Comparison of ENCODE assay signal across 8 mouse cellular contexts in genomic region chr7:75370595-75371519, GRCm38 (mm10).
A peak's percentile ranks its signal among the peaks of the same experiment; 100 is the strongest.
DNase-seq lines count a peak whose midpoint lies in the region; ATAC-seq lines count a peak whose summit lies in the region.

No protein-coding gene starts in this region.

- ATAC-seq in embryonic facial prominence, embryonic 14.5 days (ENCODE audit: low read depth): peak; percentile 92
- peak; percentile 78 for ATAC-seq in limb, embryonic 13.5 days (ENCODE audit: low FRiP score, low read depth)
- ATAC-seq in midbrain, embryonic 15.5 days (replicated peaks): peak; percentile 91
- no peak for ATAC-seq in erythroblast, adult 5-6 weeks (replicated peaks; ENCODE audit: low FRiP score, poor library complexity, severe bottlenecking)

- no peaks in the 10 kb centered on the region for H3K4me1 ChIP-seq in embryonic facial prominence, embryonic 14.5 days (ENCODE audit: control insufficient read depth, insufficient read depth, low read length)
- H3K4me1 ChIP-seq in heart, embryonic 10.5 days: peaks cover 24% of the 10 kb centered on the region
- no peaks in the 10 kb centered on the region for H3K4me1 ChIP-seq in limb, embryonic 13.5 days
- H3K4me1 ChIP-seq in midbrain, embryonic 15.5 days: 0 out of 2 replicates have a peak, but pooled peaks cover 2% of the 10 kb centered on the region

- H3K27me3 ChIP-seq in embryonic facial prominence, embryonic 14.5 days (replicated peaks; ENCODE audit: control insufficient read depth, insufficient read depth, low read length): no peaks in the 10 kb centered on the region
- no peaks in the 10 kb centered on the region for H3K27me3 ChIP-seq in heart, embryonic 10.5 days (ENCODE audit: insufficient read depth, poor library complexity, severe bottlenecking)
- peaks cover 5% of the 10 kb centered on the region for H3K27me3 ChIP-seq in limb, embryonic 13.5 days
- H3K27me3 ChIP-seq in midbrain, embryonic 15.5 days (replicated peaks): no peaks in the 10 kb centered on the region

- no peak overlapping the region for H3K27ac ChIP-seq in embryonic facial prominence, embryonic 14.5 days (replicated peaks; ENCODE audit: low read depth, low read length)
- H3K27ac ChIP-seq in heart, embryonic 10.5 days: no peak overlapping the region
- no peak overlapping the region for H3K27ac ChIP-seq in limb, embryonic 13.5 days
- no peak overlapping the region for H3K27ac ChIP-seq in midbrain, embryonic 15.5 days

- H3K4me2 ChIP-seq in embryonic facial prominence, embryonic 14.5 days (ENCODE audit: low read depth, low read length): no peak overlapping the region
- no peak overlapping the region for H3K4me2 ChIP-seq in limb, embryonic 13.5 days (replicated peaks)
- H3K4me2 ChIP-seq in midbrain, embryonic 15.5 days: no peak overlapping the region

- DNase-seq in adrenal gland, postnatal 25 days: peak; percentile 77
- peak; percentile 92 for DNase-seq in embryonic facial prominence, embryonic 14.5 days (ENCODE audit: low spot score)
- peak; percentile 91 for DNase-seq in heart, embryonic 10.5 days (ENCODE audit: low spot score)
- DNase-seq in kidney, adult 9 months: peak; percentile 78
- peak; percentile 62 to 78 for DNase-seq in spleen, adult 18-20 months

- no peaks in the 10 kb centered on the region for H3K36me3 ChIP-seq in embryonic facial prominence, embryonic 14.5 days (ENCODE audit: control insufficient read depth, insufficient read depth, low read length)
- H3K36me3 ChIP-seq in heart, embryonic 10.5 days: no peaks in the 10 kb centered on the region
- H3K36me3 ChIP-seq in limb, embryonic 13.5 days: no peaks in the 10 kb centered on the region
- no peaks in the 10 kb centered on the region for H3K36me3 ChIP-seq in midbrain, embryonic 15.5 days (replicated peaks)

- no peaks in the 10 kb centered on the region for H3K9me3 ChIP-seq in embryonic facial prominence, embryonic 14.5 days (ENCODE audit: control insufficient read depth, low read length)
- H3K9me3 ChIP-seq in heart, embryonic 10.5 days: no peaks in the 10 kb centered on the region
- no peaks in the 10 kb centered on the region for H3K9me3 ChIP-seq in limb, embryonic 13.5 days
- no peaks in the 10 kb centered on the region for H3K9me3 ChIP-seq in midbrain, embryonic 15.5 days

- WGBS in embryonic facial prominence, embryonic 14.5 days: 33% methylated on average over 12 of the region's 12 CpGs
- WGBS in heart, embryonic 10.5 days: 50% methylated on average over 12 of the region's 12 CpGs
- 45% methylated on average over 12 of the region's 12 CpGs for WGBS in limb, embryonic 13.5 days
- WGBS in midbrain, embryonic 15.5 days: 50% methylated on average over 12 of the region's 12 CpGs

- no peak overlapping the region for H3K9ac ChIP-seq in embryonic facial prominence, embryonic 14.5 days (ENCODE audit: low read depth, low read length)
- H3K9ac ChIP-seq in limb, embryonic 13.5 days: no peak overlapping the region
- no peak overlapping the region for H3K9ac ChIP-seq in midbrain, embryonic 15.5 days

- H3K4me3 ChIP-seq in embryonic facial prominence, embryonic 14.5 days (ENCODE audit: low read depth, low read length): no peak overlapping the region
- H3K4me3 ChIP-seq in heart, embryonic 10.5 days: no peak overlapping the region
- no peak overlapping the region for H3K4me3 ChIP-seq in limb, embryonic 13.5 days
- H3K4me3 ChIP-seq in midbrain, embryonic 15.5 days: no peak overlapping the region
